Mouse (Mus musculus) hindbrain, postnatal 0 days (tissue): ENCODE measurements around the gene Sla2. TPM values are rescaled to one million over a fixed set of nuclear protein-coding genes. Genes with fewer than 3 reads are reported as not detected.

Experiments
- ATAC-seq: fragments of 200-750 bp; cut with Nextera tagmentation; 2 replicates; pipeline ENCODE4 v1.8.0; 2017; ENCODE audit warnings: mild to moderate bottlenecking, moderate TSS enrichment, moderate library complexity
- DNase-seq: peaks from one replicate; pipeline ENCODE4 v3.0.0-alpha.2; 2015; ENCODE audit warnings: low spot score
- H3K27ac ChIP-seq: fragments of 300-500 bp; sonication (generic); 2 replicates; pipeline ENCODE4 v1.5.1; 2014; ENCODE audit warnings: mild to moderate bottlenecking
- H3K27me3 ChIP-seq: fragments of 300-500 bp; sonication (generic); 2 replicates; pipeline ENCODE4 v1.6.1; 2014; ENCODE audit warnings: low read length, mixed read lengths; ENCODE audit not compliant: insufficient read depth
- H3K36me3 ChIP-seq: fragments of 300-500 bp; sonication (generic); 2 replicates; pipeline ENCODE4 v1.6.1; 2014; ENCODE audit warnings: low read length, mixed read lengths; ENCODE audit not compliant: insufficient read depth
- H3K4me1 ChIP-seq: fragments of 300-500 bp; sonication (generic); 2 replicates; pipeline ENCODE4 v1.6.1; 2014; ENCODE audit warnings: antibody characterized with exemption, low read length, mixed read lengths; ENCODE audit not compliant: insufficient read depth
- H3K4me2 ChIP-seq: fragments of 300-500 bp; sonication (generic); 2 replicates; pipeline ENCODE4 v1.6.1; 2014; ENCODE audit warnings: low read depth, mild to moderate bottlenecking, low read length, moderate library complexity, mixed read lengths
- H3K4me3 ChIP-seq: fragments of 300-500 bp; sonication (generic); 2 replicates; pipeline ENCODE4 v1.5.1; 2014; ENCODE audit warnings: low read length
- H3K9ac ChIP-seq: fragments of 300-500 bp; sonication (generic); replicated peaks from 2 replicates; pipeline ENCODE4 v1.6.1; 2014; ENCODE audit warnings: mild to moderate bottlenecking, low read length, moderate library complexity, mixed read lengths
- H3K9me3 ChIP-seq: fragments of 300-500 bp; sonication (generic); 2 replicates; pipeline ENCODE4 v1.6.1; 2016; ENCODE audit warnings: low read length, mixed read lengths
- CTCF ChIP-seq: IDR thresholded peaks from 2 replicates; pipeline ENCODE4 v1.5.1; 2016; ENCODE audit warnings: antibody characterized with exemption, control low read depth, low read depth
- WGBS: fragments of 180-500 bp; shearing (Covaris S2); extraction: QIAGEN DNeasy Blood & Tissue Kit; methylation state at CpG from one replicate; pipeline ENCODE4 v1.1.7; 2014; 5-methylcytosine and 5-hydroxymethylcytosine counted together
- polyA plus RNA-seq: library from polyadenylated mRNA; unstranded; fragments of >200 nt; fragmentation: Nextera tagmentation; extraction: Ambion mirVana; gene quantifications from 2 replicates; pipeline ENCODE4 v1.2.1, GENCODE M21; 2015
- total RNA-seq: library from RNA; depleted of rRNA; stranded (reverse); fragments of >200 nt; gene quantifications from 2 replicates; pipeline ENCODE4 v1.2.3, GENCODE M21; 2014

The Sla2 gene
- total and polyA plus RNA-seq, 2 experiments from 2014 or later: 0.13 TPM; not detected in 1

GRCm38 (mm10) chr2:156901883-156902282 is 14.9 kb upstream of the Sla2 start:
- H3K4me3 ChIP-seq: no peak overlapping the region
- TF ChIP-seq CTCF: no peak
- DNase-seq: no peak

GRCm38 (mm10) chr2:156901344-156901743 is 14.4 kb upstream of the Sla2 start:
- H3K4me3 ChIP-seq: no peak overlapping the region
- no peaks in the 10 kb centered on the region for H3K4me1 ChIP-seq
- no peaks in the 10 kb centered on the region for H3K36me3 ChIP-seq
- ATAC-seq: no peak
- no peak overlapping the region for H3K27ac ChIP-seq
- H3K27me3 ChIP-seq: no peaks in the 10 kb centered on the region
- TF ChIP-seq CTCF: no peak
- whole genome bisulfite sequencing: 64% methylated on average over 2 of the region's 2 CpGs
- H3K4me2 ChIP-seq: no peak overlapping the region
- no peaks in the 10 kb centered on the region for H3K9me3 ChIP-seq
- no peak overlapping the region for H3K9ac ChIP-seq
- DNase-seq: no peak

More at GRCm38 (mm10) chr2:156901883-156902282, 14.9 kb upstream of the Sla2 start:
- Histone ChIP-seq H3K27ac (no peak overlapping the region), H3K4me1 (no peaks in the 10 kb centered on the region), H3K9me3 (no peaks in the 10 kb centered on the region), H3K9ac (no peak overlapping the region), H3K4me2 (no peak overlapping the region), H3K27me3 (no peaks in the 10 kb centered on the region), H3K36me3 (no peaks in the 10 kb centered on the region)
- ATAC-seq: no peak
- WGBS: 68% methylated on average over 6 of the region's 6 CpGs

GRCm38 (mm10) chr2:156899184-156899583 is 12.2 kb upstream of the Sla2 start:
- no peaks in the 10 kb centered on the region for H3K36me3 ChIP-seq
- H3K4me3 ChIP-seq: no peak overlapping the region
- ATAC-seq (no peak), DNase-seq (no peak)
- no peak for TF ChIP-seq CTCF
- 68% methylated on average over 4 of the region's 4 CpGs for WGBS
- no peak overlapping the region for H3K27ac ChIP-seq
- H3K4me2 ChIP-seq: no peak overlapping the region
- H3K9me3 ChIP-seq: no peaks in the 10 kb centered on the region
- no peaks in the 10 kb centered on the region for H3K27me3 ChIP-seq
- no peaks in the 10 kb centered on the region for H3K4me1 ChIP-seq
- no peak overlapping the region for H3K9ac ChIP-seq

GRCm38 (mm10) chr2:156898374-156898773 is 11.4 kb upstream of the Sla2 start:
- Histone ChIP-seq H3K4me3 (no peak overlapping the region), H3K4me1 (no peaks in the 10 kb centered on the region), H3K36me3 (no peaks in the 10 kb centered on the region), H3K9me3 (no peaks in the 10 kb centered on the region), H3K4me2 (no peak overlapping the region), H3K27ac (no peak overlapping the region), H3K27me3 (no peaks in the 10 kb centered on the region), H3K9ac (no peak overlapping the region)
- 59% methylated on average over 4 of the region's 4 CpGs for WGBS
- DNase-seq: no peak
- TF ChIP-seq CTCF: no peak
- ATAC-seq: no peak

- Histone ChIP-seq H3K36me3 (no peaks in the 10 kb centered on the region), H3K27ac (no peak overlapping the region), H3K9ac (no peak overlapping the region), H3K4me2 (no peak overlapping the region), H3K9me3 (no peaks in the 10 kb centered on the region), H3K4me1 (peaks cover 4% of the 10 kb centered on the region), H3K27me3 (no peaks in the 10 kb centered on the region), H3K4me3 (no peak overlapping the region)
- ATAC-seq (no peak), DNase-seq (no peak)
- TF ChIP-seq CTCF: no peak
- WGBS: 71% methylated on average over 9 of the region's 9 CpGs
Observed at GRCm38 (mm10) chr2:156897034-156897433, 10.0 kb upstream of the Sla2 start.

- Histone ChIP-seq H3K9me3 (no peaks in the 10 kb centered on the region), H3K36me3 (no peaks in the 10 kb centered on the region), H3K27me3 (no peaks in the 10 kb centered on the region), H3K9ac (no peak overlapping the region), H3K4me1 (peaks cover 4% of the 10 kb centered on the region), H3K4me3 (no peak overlapping the region), H3K27ac (no peak overlapping the region), H3K4me2 (no peak overlapping the region)
- DNase-seq: no peak
- no peak for TF ChIP-seq CTCF
- ATAC-seq: no peak
- 68% methylated on average over 9 of the region's 9 CpGs for WGBS
Observed at GRCm38 (mm10) chr2:156896384-156896914, 9.5 kb upstream of the Sla2 start.

- H3K4me1 ChIP-seq: peaks cover 4% of the 10 kb centered on the region
- H3K4me3 ChIP-seq: no peak overlapping the region
- no peaks in the 10 kb centered on the region for H3K9me3 ChIP-seq
- no peaks in the 10 kb centered on the region for H3K27me3 ChIP-seq
- ATAC-seq (no peak), DNase-seq (no peak)
- no peak overlapping the region for H3K9ac ChIP-seq
- no peaks in the 10 kb centered on the region for H3K36me3 ChIP-seq
- 83% methylated on average over 15 of the region's 15 CpGs for WGBS
- no peak overlapping the region for H3K27ac ChIP-seq
- TF ChIP-seq CTCF: no peak
- H3K4me2 ChIP-seq: no peak overlapping the region
Observed at GRCm38 (mm10) chr2:156894496-156895265, 7.7 kb upstream of the Sla2 start.
